Mouse (Mus musculus) hindbrain, embryonic 14.5 days (tissue): Measurements from ENCODE around the gene Ermap. TPM values are rescaled to one million over a fixed set of nuclear protein-coding genes. Genes with fewer than 3 reads are reported as not detected.

ENCODE experiments used
- ATAC-seq: fragments of 200-750 bp; cut with Nextera tagmentation; 2 replicates; pipeline ENCODE4 v1.8.0; 2017; ENCODE audit warnings: moderate number of reproducible peaks, mild to moderate bottlenecking, moderate TSS enrichment, moderate library complexity; ENCODE audit not compliant: low FRiP score
- DNase-seq: peaks from one replicate; pipeline ENCODE4 v3.0.0-alpha.2; 2015; ENCODE audit warnings: low spot score
- H3K27ac ChIP-seq: fragments of 300-500 bp; sonication (generic); 2 replicates; pipeline ENCODE4 v1.5.1; 2014; ENCODE audit warnings: mild to moderate bottlenecking, moderate library complexity
- H3K27me3 ChIP-seq: fragments of 300-500 bp; sonication (generic); 2 replicates; pipeline ENCODE4 v1.6.1; 2014; ENCODE audit warnings: mild to moderate bottlenecking, low read length, mixed read lengths; ENCODE audit not compliant: control insufficient read depth, insufficient read depth
- H3K36me3 ChIP-seq: fragments of 300-500 bp; sonication (generic); replicated peaks from 2 replicates; pipeline ENCODE4 v1.6.1; 2014; ENCODE audit not compliant: control insufficient read depth, insufficient read depth
- H3K4me1 ChIP-seq: fragments of 300-500 bp; sonication (generic); replicated peaks from 2 replicates; pipeline ENCODE4 v1.6.1; 2014; ENCODE audit warnings: antibody characterized with exemption, low read length, mixed read lengths; ENCODE audit not compliant: control insufficient read depth, insufficient read depth
- H3K4me2 ChIP-seq: fragments of 300-500 bp; sonication (generic); replicated peaks from 2 replicates; pipeline ENCODE4 v1.6.1; 2014; ENCODE audit warnings: mild to moderate bottlenecking, moderate library complexity
- H3K4me3 ChIP-seq: fragments of 300-500 bp; sonication (generic); replicated peaks from 2 replicates; pipeline ENCODE4 v1.5.1; 2014; ENCODE audit warnings: mild to moderate bottlenecking, low read length
- H3K9ac ChIP-seq: fragments of 300-500 bp; sonication (generic); 2 replicates; pipeline ENCODE4 v1.6.1; 2014
- H3K9me3 ChIP-seq: fragments of 300-500 bp; sonication (generic); 2 replicates; pipeline ENCODE4 v1.6.1; 2016; ENCODE audit warnings: low read length; ENCODE audit not compliant: control insufficient read depth
- WGBS: fragments of 180-500 bp; shearing (Covaris S2); extraction: QIAGEN DNeasy Blood & Tissue Kit; methylation state at CpG from one replicate; pipeline ENCODE4 v1.1.7; 2014; 5-methylcytosine and 5-hydroxymethylcytosine counted together
- polyA plus RNA-seq: library from polyadenylated mRNA; unstranded; fragments of >200 nt; fragmentation: Nextera tagmentation; extraction: Ambion mirVana; gene quantifications from 2 replicates; pipeline ENCODE4 v1.2.1, GENCODE M21; 2014

The Ermap gene
- polyA plus RNA-seq: 0.77 and 2.5 TPM in 2 replicates

- Histone ChIP-seq H3K27me3 (no peaks in the 10 kb centered on the region), H3K36me3 (no peaks in the 10 kb centered on the region), H3K4me2 (no peak within 1 kb of the TSS), H3K9me3 (no peaks in the 10 kb centered on the region), H3K4me1 (no peaks in the 10 kb centered on the region), H3K27ac (no peak within 1 kb of the TSS), H3K4me3 (no peak within 1 kb of the TSS), H3K9ac (no peak within 1 kb of the TSS)
- WGBS: 51% methylated on average over 6 of the region's 6 CpGs
- DNase-seq (no peak), ATAC-seq (no peak)
These were observed at the start of gene Ermap for GRCm38 (mm10) chr4:119189864-119190263. Ermap (minus strand) TSS chr4:119190011.

GRCm38 (mm10) chr4:119239181-119239682 is 49.4 kb upstream of the Ermap start:
- Histone ChIP-seq H3K4me2 (0 out of 2 replicates have a peak overlapping the region, but pooled peaks have one; percentile 13), H3K27ac (peak overlapping the region; percentile 72), H3K27me3 (no peaks in the 10 kb centered on the region), H3K9me3 (no peaks in the 10 kb centered on the region), H3K4me3 (no peak overlapping the region), H3K4me1 (peaks cover 3% of the 10 kb centered on the region; the same call in 1 of the 2 replicates), H3K9ac (0 out of 2 replicates have a peak overlapping the region, but pooled peaks have one; percentile 40), H3K36me3 (peaks cover 56% of the 10 kb centered on the region)
- DNase-seq (peak; percentile 87), ATAC-seq (peak; percentile 75)
- WGBS: 44% methylated on average over 12 of the region's 12 CpGs

GRCm38 (mm10) chr4:119238661-119239060 is 48.9 kb upstream of the Ermap start:
- no peak for ATAC-seq
- no peak for DNase-seq
- WGBS: 74% methylated on average over 3 of the region's 3 CpGs
- no peak overlapping the region for H3K9ac ChIP-seq
- no peaks in the 10 kb centered on the region for H3K9me3 ChIP-seq
- peaks cover 50% of the 10 kb centered on the region for H3K36me3 ChIP-seq
- H3K4me2 ChIP-seq: no peak overlapping the region
- H3K27ac ChIP-seq: no peak overlapping the region
- H3K4me1 ChIP-seq: peaks cover 8% of the 10 kb centered on the region; the same call in 1 of the 2 replicates
- no peaks in the 10 kb centered on the region for H3K27me3 ChIP-seq
- H3K4me3 ChIP-seq: no peak overlapping the region

- no peaks in the 10 kb centered on the region for H3K27me3 ChIP-seq
- no peak overlapping the region for H3K9ac ChIP-seq
- no peaks in the 10 kb centered on the region for H3K9me3 ChIP-seq
- ATAC-seq (no peak), DNase-seq (no peak)
- H3K4me3 ChIP-seq: peak overlapping the region; percentile 70
- peak overlapping the region; percentile 63 for H3K4me2 ChIP-seq
- 90% methylated on average over 3 of the region's 3 CpGs for WGBS
- peaks cover 15% of the 10 kb centered on the region for H3K4me1 ChIP-seq
- no peak overlapping the region for H3K27ac ChIP-seq
- 0 out of 2 replicates have a peak, but pooled peaks cover 17% of the 10 kb centered on the region for H3K36me3 ChIP-seq
These were observed 44.5 kb upstream of the Ermap start for GRCm38 (mm10) chr4:119234348-119234747.

- H3K9me3 ChIP-seq: no peaks in the 10 kb centered on the region
- peak overlapping the region; percentile 63 for H3K4me2 ChIP-seq
- peaks cover 15% of the 10 kb centered on the region for H3K4me1 ChIP-seq
- ATAC-seq (peak; percentile 26; the same call in 1 of the 2 replicates), DNase-seq (peak; percentile 52)
- no peak overlapping the region for H3K27ac ChIP-seq
- under 1% methylated on average over 36 of the region's 36 CpGs for WGBS
- peak overlapping the region; percentile 68 for H3K9ac ChIP-seq
- peak overlapping the region; percentile 70 for H3K4me3 ChIP-seq
- H3K36me3 ChIP-seq: 0 out of 2 replicates have a peak, but pooled peaks cover 17% of the 10 kb centered on the region
- no peaks in the 10 kb centered on the region for H3K27me3 ChIP-seq
These were observed 43.6 kb upstream of the Ermap start for GRCm38 (mm10) chr4:119233256-119233901.

GRCm38 (mm10) chr4:119232410-119233255 is 42.8 kb upstream of the Ermap start, which contains the start of the genes AU022252 and P3h1:
AU022252 (minus strand) TSS chr4:119232712.
P3h1 (plus strand) TSS chr4:119232915.
- Histone ChIP-seq H3K27me3 (no peaks in the 10 kb centered on the region), H3K9me3 (no peaks in the 10 kb centered on the region), H3K36me3 (0 out of 2 replicates have a peak, but pooled peaks cover 16% of the 10 kb centered on the region), H3K9ac (peak within 1 kb of the TSS; percentile 78), H3K27ac (peak within 1 kb of the TSS; percentile 20; the same call in 1 of the 2 replicates), H3K4me3 (peak within 1 kb of the TSS; percentile 70), H3K4me1 (peaks cover 15% of the 10 kb centered on the region), H3K4me2 (peak within 1 kb of the TSS; percentile 86)
- peak; percentile 99 for DNase-seq
- peak; percentile 97 for ATAC-seq
- WGBS: under 1% methylated on average over 70 of the region's 71 CpGs

GRCm38 (mm10) chr4:119226751-119227150 is 36.9 kb upstream of the Ermap start:
- WGBS: 97% methylated on average over 11 of the region's 11 CpGs
- Histone ChIP-seq H3K9ac (no peak overlapping the region), H3K4me3 (no peak overlapping the region), H3K9me3 (no peaks in the 10 kb centered on the region), H3K4me2 (no peak overlapping the region), H3K27me3 (no peaks in the 10 kb centered on the region), H3K27ac (no peak overlapping the region), H3K36me3 (peaks cover 40% of the 10 kb centered on the region), H3K4me1 (peaks cover 2% of the 10 kb centered on the region)
- DNase-seq (no peak), ATAC-seq (no peak)

- DNase-seq (no peak), ATAC-seq (no peak)
- H3K27me3 ChIP-seq: no peaks in the 10 kb centered on the region
- no peak overlapping the region for H3K9ac ChIP-seq
- H3K9me3 ChIP-seq: no peaks in the 10 kb centered on the region
- H3K27ac ChIP-seq: no peak overlapping the region
- H3K4me1 ChIP-seq: no peaks in the 10 kb centered on the region
- WGBS: 95% methylated on average over 9 of the region's 9 CpGs
- no peak overlapping the region for H3K4me2 ChIP-seq
- H3K4me3 ChIP-seq: no peak overlapping the region
- H3K36me3 ChIP-seq: peaks cover 40% of the 10 kb centered on the region
These were observed 35.9 kb upstream of the Ermap start for GRCm38 (mm10) chr4:119225719-119226118.

GRCm38 (mm10) chr4:119224534-119224933 is 34.7 kb upstream of the Ermap start:
- ATAC-seq: no peak
- WGBS: 95% methylated on average over 3 of the region's 3 CpGs
- H3K36me3 ChIP-seq: peaks cover 40% of the 10 kb centered on the region

More at GRCm38 (mm10) chr4:119224534-119224933, 34.7 kb upstream of the Ermap start:
- Histone ChIP-seq H3K4me3 (no peak overlapping the region), H3K4me2 (no peak overlapping the region), H3K9me3 (no peaks in the 10 kb centered on the region), H3K27me3 (no peaks in the 10 kb centered on the region), H3K9ac (no peak overlapping the region), H3K27ac (no peak overlapping the region), H3K4me1 (no peaks in the 10 kb centered on the region)
- DNase-seq: no peak
